Mouse (Mus musculus): ENCODE results near the gene Rtbdn. TPM values are rescaled to one million over a fixed set of nuclear protein-coding genes. Genes with fewer than 3 reads are reported as not detected.

Gene Rtbdn
- polyA plus RNA-seq, 1 experiment from 2014 or later = 0.52 TPM

DNA sequence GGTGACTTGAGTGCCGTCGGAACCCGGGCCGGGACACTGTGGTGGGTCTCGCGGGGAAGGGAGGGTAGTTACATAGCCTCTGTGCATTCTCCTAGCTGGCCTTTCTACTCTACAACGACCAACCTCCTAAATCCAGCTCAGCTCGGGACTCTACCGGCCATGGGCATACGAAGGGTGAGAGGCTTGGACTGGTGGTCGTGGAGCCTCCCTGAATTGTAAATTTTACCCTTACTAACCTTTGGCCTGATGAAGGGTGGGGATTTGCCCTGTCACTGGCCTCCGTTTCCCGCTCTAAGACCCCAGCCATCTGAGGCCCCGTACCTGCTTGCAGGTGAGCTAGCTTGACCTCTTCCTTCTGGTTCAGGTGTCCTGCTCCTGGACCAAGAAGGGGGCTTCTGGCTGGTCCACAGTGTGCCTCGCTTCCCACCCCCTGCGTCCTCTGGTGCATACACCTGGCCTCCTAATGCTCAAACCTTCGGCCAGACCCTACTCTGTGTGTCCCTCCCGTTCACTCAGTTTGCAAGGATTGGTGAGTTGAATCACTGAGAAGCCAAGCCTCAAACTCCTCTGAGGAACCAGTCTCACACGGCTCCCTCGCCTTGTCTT is 37.5 kb upstream of the Rtbdn start:
- Histone ChIP-seq H3K27me3 (peaks cover 50% of the 10 kb centered on the region), H3K4me1 (peaks cover 23% of the 10 kb centered on the region), H3K27ac (no peak overlapping the region), H3K36me3 (no peaks in the 10 kb centered on the region; the same call in 1 of the 2 replicates), H3K4me3 (peak overlapping the region; percentile 51), H3K9me3 (no peaks in the 10 kb centered on the region), H3K4me2 (replicated peaks) (peak overlapping the region; percentile 68), H3K9ac (peak overlapping the region; percentile 63)
- ATAC-seq (ENCODE audit: insufficient number of reproducible peaks, insufficient read depth, low FRiP score, low TSS enrichment) = 0 out of 2 replicates have a peak, but pooled peaks have one; percentile 25
- WGBS = 49% methylated on average over 20 of the region's 20 CpGs

DNA sequence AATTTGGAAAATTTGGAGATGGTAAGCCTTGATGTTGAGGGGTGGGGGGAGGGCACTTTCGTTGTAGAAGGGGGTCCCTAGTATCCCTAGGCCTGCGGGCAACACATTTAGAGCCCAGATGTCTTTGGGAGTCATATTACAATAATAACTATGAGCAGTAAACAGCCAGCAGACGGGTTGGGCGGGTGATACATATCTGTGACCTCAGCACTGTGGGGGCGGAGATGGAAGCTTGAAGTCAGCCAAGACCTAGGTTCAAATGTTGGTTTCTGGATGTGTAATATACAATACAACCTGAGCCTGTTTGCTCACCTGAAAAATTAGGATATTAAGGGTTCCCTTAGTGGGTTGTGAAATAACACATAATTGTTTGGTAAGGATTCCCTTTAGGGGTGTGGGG is 36.8 kb upstream of the Rtbdn start:
- no peaks in the 10 kb centered on the region for H3K9me3 ChIP-seq
- peak overlapping the region; percentile 68; the same call in 1 of the 2 replicates for H3K4me2 ChIP-seq (replicated peaks)
- no peak overlapping the region for H3K27ac ChIP-seq
- H3K36me3 ChIP-seq = no peaks in the 10 kb centered on the region; the same call in 1 of the 2 replicates
- WGBS = 56% methylated on average over 5 of the region's 5 CpGs
- H3K4me1 ChIP-seq = peaks cover 23% of the 10 kb centered on the region
- H3K4me3 ChIP-seq = 0 out of 2 replicates have a peak overlapping the region, but pooled peaks have one; percentile 51
- peaks cover 53% of the 10 kb centered on the region for H3K27me3 ChIP-seq
- ATAC-seq (ENCODE audit: insufficient number of reproducible peaks, insufficient read depth, low FRiP score, low TSS enrichment) = no peak
- no peak overlapping the region; the same call in 1 of the 2 replicates for H3K9ac ChIP-seq

- no peak overlapping the region for H3K9ac ChIP-seq
- no peak overlapping the region for H3K4me2 ChIP-seq (replicated peaks)
- peaks cover 23% of the 10 kb centered on the region for H3K4me1 ChIP-seq
- H3K9me3 ChIP-seq = no peaks in the 10 kb centered on the region
- H3K27me3 ChIP-seq = peaks cover 58% of the 10 kb centered on the region
- H3K27ac ChIP-seq = no peak overlapping the region
- H3K4me3 ChIP-seq = no peak overlapping the region
- WGBS = 76% methylated on average over 6 of the region's 6 CpGs
- ATAC-seq (ENCODE audit: insufficient number of reproducible peaks, insufficient read depth, low FRiP score, low TSS enrichment) = no peak
- H3K36me3 ChIP-seq = no peaks in the 10 kb centered on the region; the same call in 1 of the 2 replicates
Observed at GRCm38 (mm10) chr8:84910551-84910950, 36.2 kb upstream of the Rtbdn start.

GRCm38 (mm10) chr8:84911854-84912253 is 34.9 kb upstream of the Rtbdn start:
- H3K9me3 ChIP-seq = no peaks in the 10 kb centered on the region
- H3K4me3 ChIP-seq = no peak overlapping the region
- peaks cover 23% of the 10 kb centered on the region for H3K4me1 ChIP-seq
- no peak overlapping the region for H3K9ac ChIP-seq
- peaks cover 69% of the 10 kb centered on the region for H3K27me3 ChIP-seq
- WGBS = 81% methylated on average over 9 of the region's 9 CpGs
- no peak for ATAC-seq (ENCODE audit: insufficient number of reproducible peaks, insufficient read depth, low FRiP score, low TSS enrichment)
- no peak overlapping the region for H3K4me2 ChIP-seq (replicated peaks)
- H3K27ac ChIP-seq = no peak overlapping the region
- H3K36me3 ChIP-seq = peaks cover 4% of the 10 kb centered on the region; the same call in 1 of the 2 replicates

- peak overlapping the region; percentile 88 for H3K4me2 ChIP-seq (replicated peaks)
- peaks cover 23% of the 10 kb centered on the region for H3K4me1 ChIP-seq
- H3K27ac ChIP-seq = no peak overlapping the region
- no peak overlapping the region; the same call in 1 of the 2 replicates for H3K9ac ChIP-seq
- no peaks in the 10 kb centered on the region for H3K9me3 ChIP-seq
- H3K36me3 ChIP-seq = peaks cover 4% of the 10 kb centered on the region; the same call in 1 of the 2 replicates
- no peak for ATAC-seq (ENCODE audit: insufficient number of reproducible peaks, insufficient read depth, low FRiP score, low TSS enrichment)
- peak overlapping the region; percentile 40 for H3K4me3 ChIP-seq
- WGBS = 19% methylated on average over 27 of the region's 27 CpGs
- H3K27me3 ChIP-seq = peaks cover 70% of the 10 kb centered on the region
Observed at GRCm38 (mm10) chr8:84912391-84912790, 34.4 kb upstream of the Rtbdn start.

- 1% methylated on average over 55 of the region's 55 CpGs for WGBS
- Histone ChIP-seq H3K9me3 (no peaks in the 10 kb centered on the region), H3K36me3 (peaks cover 4% of the 10 kb centered on the region; the same call in 1 of the 2 replicates), H3K9ac (peak overlapping the region; percentile 39; the same call in 1 of the 2 replicates), H3K4me3 (peak overlapping the region; percentile 40), H3K27ac (no peak overlapping the region), H3K4me1 (peaks cover 23% of the 10 kb centered on the region), H3K4me2 (replicated peaks) (peak overlapping the region; percentile 88), H3K27me3 (peaks cover 76% of the 10 kb centered on the region)
- ATAC-seq (ENCODE audit: insufficient number of reproducible peaks, insufficient read depth, low FRiP score, low TSS enrichment) = no peak
Observed at GRCm38 (mm10) chr8:84912895-84913501, 33.8 kb upstream of the Rtbdn start.

- Histone ChIP-seq H3K4me2 (replicated peaks) (peak overlapping the region; percentile 88), H3K9me3 (no peaks in the 10 kb centered on the region), H3K27ac (no peak overlapping the region), H3K4me3 (peak overlapping the region; percentile 40), H3K27me3 (peaks cover 81% of the 10 kb centered on the region), H3K36me3 (peaks cover 4% of the 10 kb centered on the region; the same call in 1 of the 2 replicates), H3K4me1 (peaks cover 23% of the 10 kb centered on the region), H3K9ac (peak overlapping the region; percentile 39; the same call in 1 of the 2 replicates)
- 12% methylated on average over 9 of the region's 9 CpGs for WGBS
- ATAC-seq (ENCODE audit: insufficient number of reproducible peaks, insufficient read depth, low FRiP score, low TSS enrichment) = no peak
Observed at GRCm38 (mm10) chr8:84913502-84913900, 33.3 kb upstream of the Rtbdn start.

GRCm38 (mm10) chr8:84913960-84914359 is 32.8 kb upstream of the Rtbdn start:
- H3K4me3 ChIP-seq = peak overlapping the region; percentile 40
- WGBS = 34% methylated on average over 4 of the region's 4 CpGs

DNA sequence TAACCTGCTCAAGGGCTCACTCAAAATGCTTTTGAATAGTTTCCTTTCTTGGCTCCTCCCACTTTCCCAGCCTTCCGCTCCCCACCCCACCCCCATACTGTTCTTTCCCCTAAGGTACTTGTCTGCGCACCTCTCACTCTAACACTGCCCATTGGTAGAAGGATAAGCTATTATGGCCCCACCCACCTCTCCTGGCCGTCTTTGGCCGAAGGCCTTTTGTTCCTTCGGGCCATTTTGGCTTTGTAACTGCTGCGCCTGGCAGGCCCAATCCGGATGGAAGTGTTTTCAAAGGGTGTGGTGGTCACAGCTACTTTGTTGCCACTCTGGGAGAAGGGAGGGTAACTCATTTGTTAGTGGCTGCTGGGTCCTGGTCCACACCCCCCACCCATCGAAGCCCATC is 31.5 kb upstream of the Rtbdn start:
- Histone ChIP-seq H3K27ac (no peak overlapping the region), H3K4me1 (peaks cover 12% of the 10 kb centered on the region), H3K9ac (no peak overlapping the region), H3K9me3 (no peaks in the 10 kb centered on the region), H3K4me3 (no peak overlapping the region), H3K4me2 (replicated peaks) (no peak overlapping the region), H3K36me3 (peaks cover 4% of the 10 kb centered on the region; the same call in 1 of the 2 replicates), H3K27me3 (peaks cover 80% of the 10 kb centered on the region)
- WGBS = 87% methylated on average over 8 of the region's 8 CpGs
- ATAC-seq (ENCODE audit: insufficient number of reproducible peaks, insufficient read depth, low FRiP score, low TSS enrichment) = no peak

More at GRCm38 (mm10) chr8:84913960-84914359, 32.8 kb upstream of the Rtbdn start:
- H3K36me3 ChIP-seq = peaks cover 4% of the 10 kb centered on the region; the same call in 1 of the 2 replicates
- H3K9me3 ChIP-seq = no peaks in the 10 kb centered on the region
- peak overlapping the region; percentile 39; the same call in 1 of the 2 replicates for H3K9ac ChIP-seq
- H3K4me1 ChIP-seq = peaks cover 22% of the 10 kb centered on the region
- peak overlapping the region; percentile 88 for H3K4me2 ChIP-seq (replicated peaks)
- H3K27me3 ChIP-seq = peaks cover 85% of the 10 kb centered on the region
- H3K27ac ChIP-seq = no peak overlapping the region
- no peak for ATAC-seq (ENCODE audit: insufficient number of reproducible peaks, insufficient read depth, low FRiP score, low TSS enrichment)

DNA sequence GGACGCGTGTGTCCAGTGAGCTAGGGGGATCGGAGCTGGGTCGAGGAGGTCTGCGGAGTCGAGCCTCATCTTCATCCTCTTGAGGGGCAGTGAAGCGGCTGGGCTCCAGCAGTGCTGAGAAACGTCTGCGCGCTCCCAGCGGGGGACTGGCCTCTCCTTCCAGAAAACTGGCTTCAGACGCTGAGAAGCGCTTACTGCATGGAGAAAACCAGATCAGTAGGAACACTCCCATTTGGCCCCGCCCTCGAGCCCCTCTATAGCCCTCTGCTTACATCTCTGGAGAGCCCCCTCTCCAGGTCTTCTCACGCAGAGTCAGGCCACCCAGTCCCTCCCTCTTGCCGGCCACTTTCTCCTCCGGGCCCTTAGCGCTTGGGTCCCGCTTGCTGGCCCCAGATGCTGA is 29.0 kb upstream of the Rtbdn start:
- H3K4me3 ChIP-seq = no peak overlapping the region
- ATAC-seq (ENCODE audit: insufficient number of reproducible peaks, insufficient read depth, low FRiP score, low TSS enrichment) = 0 out of 2 replicates have a peak, but pooled peaks have one; percentile 29
- peaks cover 55% of the 10 kb centered on the region for H3K27me3 ChIP-seq
- 38% methylated on average over 20 of the region's 20 CpGs for WGBS
- no peaks in the 10 kb centered on the region for H3K9me3 ChIP-seq
- no peak overlapping the region for H3K9ac ChIP-seq
- H3K4me2 ChIP-seq (replicated peaks) = no peak overlapping the region
- H3K27ac ChIP-seq = no peak overlapping the region
- peaks cover 6% of the 10 kb centered on the region for H3K4me1 ChIP-seq
- 0 out of 2 replicates have a peak, but pooled peaks cover 4% of the 10 kb centered on the region for H3K36me3 ChIP-seq

DNA sequence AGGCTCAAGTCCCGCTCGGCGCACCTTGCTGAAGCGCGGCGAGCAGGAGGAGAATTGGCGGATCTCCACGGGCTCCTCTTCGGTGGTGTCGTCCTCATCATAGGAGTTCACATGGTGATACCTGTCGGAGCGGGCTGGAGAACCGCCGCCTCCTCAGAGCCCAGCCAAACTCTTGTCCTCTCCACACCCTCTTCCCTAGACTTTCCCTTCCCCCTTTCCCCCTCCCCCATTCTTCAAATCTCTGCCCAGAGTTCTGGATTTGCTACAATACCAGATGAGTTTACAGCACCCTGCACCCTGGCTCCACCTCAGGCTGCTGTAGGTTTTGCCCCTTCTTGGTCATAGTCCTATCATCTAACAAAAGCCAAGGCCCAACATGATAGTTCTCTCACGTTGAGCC is 28.1 kb upstream of the Rtbdn start:
- Histone ChIP-seq H3K4me3 (no peak overlapping the region), H3K4me1 (peaks cover under 1% of the 10 kb centered on the region; the same call in 1 of the 2 replicates), H3K27me3 (peaks cover 46% of the 10 kb centered on the region), H3K36me3 (0 out of 2 replicates have a peak, but pooled peaks cover 4% of the 10 kb centered on the region), H3K27ac (no peak overlapping the region), H3K9me3 (no peaks in the 10 kb centered on the region), H3K9ac (no peak overlapping the region), H3K4me2 (replicated peaks) (no peak overlapping the region)
- no peak for ATAC-seq (ENCODE audit: insufficient number of reproducible peaks, insufficient read depth, low FRiP score, low TSS enrichment)
- 93% methylated on average over 15 of the region's 15 CpGs for WGBS

DNA sequence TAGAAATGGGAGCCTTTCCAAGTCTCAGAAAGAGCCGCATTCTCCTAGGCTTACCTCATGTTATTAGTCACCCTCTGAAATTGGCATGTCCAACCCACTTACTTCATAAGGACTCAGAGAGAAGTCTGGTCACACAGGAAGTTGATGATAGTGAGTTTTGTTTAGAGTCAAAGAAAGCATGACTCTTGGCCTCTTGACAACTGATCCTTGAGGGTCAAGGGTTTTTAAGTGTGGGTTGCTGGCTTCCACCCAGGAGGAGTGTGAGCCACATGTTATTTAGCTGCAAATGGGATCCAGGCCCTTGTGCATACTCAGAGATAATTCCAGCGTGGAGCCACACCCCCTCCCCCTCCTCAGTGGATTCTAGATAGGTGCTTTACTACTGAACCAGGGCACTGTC is 25.2 kb upstream of the Rtbdn start:
- no peak for ATAC-seq (ENCODE audit: insufficient number of reproducible peaks, insufficient read depth, low FRiP score, low TSS enrichment)
- WGBS = 74% methylated on average over 2 of the region's 2 CpGs
- no peak overlapping the region for H3K27ac ChIP-seq
- no peak overlapping the region for H3K9ac ChIP-seq
- H3K4me2 ChIP-seq (replicated peaks) = no peak overlapping the region
- H3K9me3 ChIP-seq = no peaks in the 10 kb centered on the region
- H3K4me1 ChIP-seq = no peaks in the 10 kb centered on the region
- H3K27me3 ChIP-seq = peaks cover 24% of the 10 kb centered on the region
- H3K36me3 ChIP-seq = no peaks in the 10 kb centered on the region
- no peak overlapping the region for H3K4me3 ChIP-seq

Measured in embryonic facial prominence, embryonic 12.5 days (tissue).